Comparison of ENCODE assay signal across 8 mouse cellular contexts in the genomic region with DNA sequence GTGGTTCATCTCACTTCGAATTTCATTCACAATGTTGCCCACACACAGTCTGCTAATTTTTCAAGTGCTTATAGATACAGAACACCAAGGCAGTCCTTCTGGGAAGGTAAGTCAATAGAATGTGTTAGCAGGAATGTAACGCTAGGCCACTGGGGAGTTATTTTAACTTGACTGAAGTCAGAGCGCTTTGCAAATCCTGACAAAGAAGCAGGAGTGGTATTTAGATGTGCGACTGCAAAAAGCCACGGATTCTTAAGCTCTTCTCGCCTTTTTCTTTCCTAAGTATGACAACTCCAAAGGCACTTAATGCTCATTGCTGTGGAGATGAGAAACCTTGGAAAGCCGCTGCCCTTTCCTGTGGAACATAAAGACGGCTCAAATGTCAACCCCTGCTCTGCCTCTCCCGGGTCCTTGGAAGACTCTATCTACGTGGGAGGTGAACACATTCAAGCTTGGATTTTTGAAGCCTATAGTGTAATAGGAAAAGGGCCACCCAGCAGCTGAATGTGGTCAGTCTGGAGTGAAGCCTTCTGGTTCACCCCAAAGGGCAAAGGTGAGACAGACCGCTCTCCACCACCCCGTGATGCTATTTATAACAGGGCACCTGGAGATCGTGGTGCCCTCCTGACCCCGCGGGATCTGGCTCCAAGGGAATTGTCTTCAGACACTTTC. TPM values are rescaled to one million over a fixed set of nuclear protein-coding genes. Genes with fewer than 3 reads are reported as not detected.
A peak's percentile ranks its signal among the peaks of the same experiment; 100 is the strongest.
DNase-seq lines count a peak whose midpoint lies in the region; ATAC-seq lines count a peak whose summit lies in the region.

No protein-coding gene starts in this region.

- 6% methylated on average over 15 of the region's 15 CpGs for WGBS in heart, embryonic 16.5 days
- WGBS in liver, embryonic 12.5 days (ENCODE audit: insufficient replicate concordance) = 13% methylated on average over 15 of the region's 15 CpGs
- WGBS in stomach, embryonic 14.5 days = 10% methylated on average over 15 of the region's 15 CpGs

- H3K4me3 ChIP-seq in brown adipose tissue, adult 24 weeks (ENCODE audit: insufficient read depth, low read depth, low read length) = peak overlapping the region; percentile 69
- H3K4me3 ChIP-seq in heart, embryonic 16.5 days (ENCODE audit: low read length) = peak overlapping the region; percentile 93
- H3K4me3 ChIP-seq in liver, embryonic 12.5 days = peak overlapping the region; percentile 61
- peak overlapping the region; percentile 72 for H3K4me3 ChIP-seq in stomach, embryonic 14.5 days (ENCODE audit: low read depth, low read length)

- no peaks in the 10 kb centered on the region for H3K9me3 ChIP-seq in heart, embryonic 16.5 days (replicated peaks; ENCODE audit: control insufficient read depth, low read length)
- H3K9me3 ChIP-seq in liver, embryonic 12.5 days (replicated peaks) = no peaks in the 10 kb centered on the region
- no peaks in the 10 kb centered on the region for H3K9me3 ChIP-seq in stomach, embryonic 14.5 days (ENCODE audit: control insufficient read depth, low read depth, low read length)

- peak overlapping the region; percentile 85 for H3K27ac ChIP-seq in brown adipose tissue, adult 24 weeks (replicated peaks; ENCODE audit: low read depth, low read length)
- H3K27ac ChIP-seq in heart, embryonic 16.5 days (ENCODE audit: low read length) = peak overlapping the region; percentile 89
- H3K27ac ChIP-seq in liver, embryonic 12.5 days = no peak overlapping the region
- no peak overlapping the region for H3K27ac ChIP-seq in stomach, embryonic 14.5 days (ENCODE audit: low read length)

- no peaks in the 10 kb centered on the region for H3K27me3 ChIP-seq in heart, embryonic 16.5 days (ENCODE audit: control insufficient read depth, insufficient read depth, low read length)
- H3K27me3 ChIP-seq in liver, embryonic 12.5 days (replicated peaks) = peaks cover 28% of the 10 kb centered on the region
- no peaks in the 10 kb centered on the region for H3K27me3 ChIP-seq in stomach, embryonic 14.5 days (ENCODE audit: control insufficient read depth, insufficient read depth, low read length)

- DNase-seq in layer of hippocampus, adult 11-12 months (ENCODE audit: low spot score) = peak; percentile 20
- DNase-seq in layer of hippocampus, adult 9-10 months (ENCODE audit: low spot score) = no peak
- no peak for DNase-seq in adrenal gland, postnatal 10 days
- no peak for DNase-seq in adrenal gland, postnatal 14 days

- no peaks in the 10 kb centered on the region for H3K4me1 ChIP-seq in brown adipose tissue, adult 24 weeks (ENCODE audit: control insufficient read depth, insufficient read depth, insufficient read length, low read length)
- H3K4me1 ChIP-seq in heart, embryonic 16.5 days (ENCODE audit: control insufficient read depth, insufficient read depth, low read length) = peaks cover 14% of the 10 kb centered on the region; the same call in 1 of the 2 replicates
- peaks cover 8% of the 10 kb centered on the region; the same call in 1 of the 2 replicates for H3K4me1 ChIP-seq in liver, embryonic 12.5 days
- H3K4me1 ChIP-seq in stomach, embryonic 14.5 days (ENCODE audit: control insufficient read depth, insufficient read depth, low read length) = peaks cover 4% of the 10 kb centered on the region; the same call in 1 of the 2 replicates

- H3K4me2 ChIP-seq in heart, embryonic 16.5 days (ENCODE audit: low read depth, low read length) = peak overlapping the region; percentile 90
- H3K4me2 ChIP-seq in liver, embryonic 12.5 days = peak overlapping the region; percentile 79
- H3K4me2 ChIP-seq in stomach, embryonic 14.5 days (replicated peaks; ENCODE audit: low read depth, low read length) = peak overlapping the region; percentile 100

- H3K9ac ChIP-seq in heart, embryonic 16.5 days (ENCODE audit: low read length) = peak overlapping the region; percentile 95
- H3K9ac ChIP-seq in liver, embryonic 12.5 days = peak overlapping the region; percentile 39; the same call in 1 of the 2 replicates
- peak overlapping the region; percentile 38; the same call in 1 of the 2 replicates for H3K9ac ChIP-seq in stomach, embryonic 14.5 days (replicated peaks; ENCODE audit: low read depth, low read length)

- ATAC-seq in heart, embryonic 16.5 days (replicated peaks; ENCODE audit: extremely low read depth, insufficient read depth, low FRiP score) = no peak
- ATAC-seq in liver, embryonic 12.5 days = peak; percentile 58
- ATAC-seq in stomach, embryonic 14.5 days (ENCODE audit: insufficient number of reproducible peaks, insufficient read depth, low FRiP score, low read depth) = peak; percentile 31; the same call in 1 of the 2 replicates

- H3K36me3 ChIP-seq in heart, embryonic 16.5 days (ENCODE audit: control insufficient read depth, insufficient read depth) = peaks cover 6% of the 10 kb centered on the region; the same call in 1 of the 2 replicates
- H3K36me3 ChIP-seq in liver, embryonic 12.5 days = no peaks in the 10 kb centered on the region
- H3K36me3 ChIP-seq in stomach, embryonic 14.5 days (ENCODE audit: control insufficient read depth, insufficient read depth, low read length) = no peaks in the 10 kb centered on the region

RNA-seq across cellular contexts. Expression of gene Grb14, which starts 3.0 kb away (rescaled TPM):
- polyA plus RNA-seq in brown adipose tissue, adult 24 weeks (2012; ENCODE audit: insufficient read depth, insufficient read length, missing spikeins) = 108 and 155 TPM in 2 replicates
- polyA plus RNA-seq in heart, embryonic 16.5 days (2015; fragmentation: Nextera tagmentation; extraction: Ambion mirVana) = 121 and 135 TPM in 2 replicates
- 6.0 and 7.1 TPM in 2 replicates for polyA plus RNA-seq in liver, embryonic 12.5 days (2016; fragmentation: Nextera tagmentation; extraction: Ambion mirVana)
- polyA plus RNA-seq in stomach, embryonic 14.5 days (2014; fragmentation: Nextera tagmentation; extraction: Ambion mirVana) = 15.7 and 16.8 TPM in 2 replicates
- total RNA-seq in adrenal gland, postnatal 10 days (2021) = 10 to 100 TPM; 37.9 to 39.4 TPM
- 33.9 and 46.5 TPM in 2 replicates for total RNA-seq in adrenal gland, postnatal 14 days (2021)

Comparison
In these comparisons a context has a peak if more than half of its experiments do, and no peak if none do; other contexts are left out.
1. H3K27ac ChIP-seq: peak in brown adipose tissue, adult 24 weeks (single experiment) and heart, embryonic 16.5 days (single experiment); none in liver, embryonic 12.5 days (single experiment) and stomach, embryonic 14.5 days (single experiment).
2. H3K9ac ChIP-seq: peak in every context shown above with its lines; median percentile 95 in heart, embryonic 16.5 days; 39 in liver, embryonic 12.5 days; 38 in stomach, embryonic 14.5 days.
3. Peak in every context shown above with its lines, with median percentiles within 50 percentile points of each other: H3K4me3 ChIP-seq and H3K4me2 ChIP-seq.